Mouse (Mus musculus) bone marrow macrophage, adult 2 months (primary cell): Measurements from ENCODE around the gene Ruvbl2.

Experiments
- CTCF ChIP-seq: IDR thresholded peaks from 2 replicates; pipeline ENCODE4 v1.5.1; 2012; ENCODE audit warnings: low read depth, mild to moderate bottlenecking, low read length, moderate library complexity
- POLR2A ChIP-seq: IDR thresholded peaks from 2 replicates; pipeline ENCODE4 v1.6.1; 2012; ENCODE audit warnings: mild to moderate bottlenecking, low read depth, low read length, borderline replicate concordance

DNA sequence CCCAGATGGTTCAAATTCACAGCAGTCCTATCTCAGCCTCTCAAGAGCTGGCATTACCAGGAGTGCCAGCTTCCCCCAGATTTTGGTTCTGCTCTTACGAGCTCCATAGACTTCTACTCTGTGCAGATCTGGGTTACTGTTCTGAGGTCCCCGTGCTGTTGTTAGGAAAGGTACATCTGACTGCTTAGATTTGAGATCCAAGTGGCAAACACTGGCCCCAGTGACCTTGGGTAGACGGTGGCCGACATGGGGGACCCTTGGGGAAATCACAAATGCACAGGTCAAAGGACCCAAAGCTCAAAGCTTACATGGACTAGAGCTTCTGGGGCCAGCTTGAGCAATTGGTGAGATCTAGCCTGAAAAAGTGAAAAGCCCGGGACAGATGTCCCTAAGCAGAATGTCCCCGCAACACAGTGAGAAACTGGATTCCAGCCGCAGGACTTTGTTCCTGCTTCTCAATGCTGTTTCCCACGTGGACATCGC lies 18.9 kb upstream of the Ruvbl2 start:
- TF ChIP-seq CTCF: no peak
- TF ChIP-seq POLR2A: no peak; the same call in 1 of the 2 replicates
